Mouse (Mus musculus) frontal cortex, postnatal 36 days (tissue): Measurements from ENCODE around the gene Gm5458.
"Not testable (repeated sequence)": the region's sequence is repeated elsewhere in the genome, so short reads cannot be mapped to it uniquely, and the experiment has no call there.

Source experiments
- DNase-seq, 2 experiments: peaks; one replicate each; pipeline ENCODE4 v3.0.0; 2022; ENCODE audit warnings: low spot score in 2 of 2

Gm5458 gene

DNA sequence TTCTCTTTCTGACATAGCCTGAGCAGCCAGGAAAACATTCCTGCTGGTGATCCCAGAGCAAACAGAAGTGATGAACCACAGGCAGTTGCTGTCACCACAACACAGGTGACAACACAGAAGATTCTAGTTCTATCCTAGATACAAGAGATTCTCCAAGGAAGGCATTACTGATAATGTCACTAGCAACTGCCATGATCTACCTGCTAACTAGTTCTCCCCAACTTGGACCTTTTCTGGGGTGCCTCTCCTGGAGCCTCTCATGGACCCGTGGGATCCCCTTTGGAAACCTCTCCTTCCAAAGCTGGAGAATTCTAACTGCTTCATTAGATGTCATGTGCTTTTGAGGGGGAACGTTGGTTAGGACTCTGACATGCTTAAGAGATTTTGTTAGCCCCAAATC lies at the start of gene Gm5458:
TSS of gene Gm5458 (minus strand) at position 101 of the 400 bp plus-strand sequence.
- not testable (repeated sequence) for DNase-seq

DNA sequence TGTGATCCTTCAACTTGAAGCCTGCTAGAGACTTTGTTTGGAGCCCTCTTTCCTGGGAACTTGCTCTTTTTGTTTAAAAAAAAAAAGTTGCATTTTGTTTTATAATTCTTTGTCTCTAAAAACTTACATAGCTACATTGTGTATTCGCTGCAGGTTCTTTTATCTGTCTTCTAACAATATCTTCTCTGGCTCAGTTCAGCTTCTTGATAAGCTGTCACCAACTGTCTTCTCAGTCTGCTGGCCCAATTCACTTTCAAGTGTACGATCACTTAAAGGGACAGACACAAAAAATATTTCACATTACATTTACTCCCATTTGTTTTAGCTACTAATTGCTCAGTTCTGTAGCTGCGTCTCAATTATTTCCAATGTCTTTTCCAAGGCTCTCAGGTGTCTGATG lies 43.9 kb upstream of the Gm5458 start:
- DNase-seq: no peak

DNA sequence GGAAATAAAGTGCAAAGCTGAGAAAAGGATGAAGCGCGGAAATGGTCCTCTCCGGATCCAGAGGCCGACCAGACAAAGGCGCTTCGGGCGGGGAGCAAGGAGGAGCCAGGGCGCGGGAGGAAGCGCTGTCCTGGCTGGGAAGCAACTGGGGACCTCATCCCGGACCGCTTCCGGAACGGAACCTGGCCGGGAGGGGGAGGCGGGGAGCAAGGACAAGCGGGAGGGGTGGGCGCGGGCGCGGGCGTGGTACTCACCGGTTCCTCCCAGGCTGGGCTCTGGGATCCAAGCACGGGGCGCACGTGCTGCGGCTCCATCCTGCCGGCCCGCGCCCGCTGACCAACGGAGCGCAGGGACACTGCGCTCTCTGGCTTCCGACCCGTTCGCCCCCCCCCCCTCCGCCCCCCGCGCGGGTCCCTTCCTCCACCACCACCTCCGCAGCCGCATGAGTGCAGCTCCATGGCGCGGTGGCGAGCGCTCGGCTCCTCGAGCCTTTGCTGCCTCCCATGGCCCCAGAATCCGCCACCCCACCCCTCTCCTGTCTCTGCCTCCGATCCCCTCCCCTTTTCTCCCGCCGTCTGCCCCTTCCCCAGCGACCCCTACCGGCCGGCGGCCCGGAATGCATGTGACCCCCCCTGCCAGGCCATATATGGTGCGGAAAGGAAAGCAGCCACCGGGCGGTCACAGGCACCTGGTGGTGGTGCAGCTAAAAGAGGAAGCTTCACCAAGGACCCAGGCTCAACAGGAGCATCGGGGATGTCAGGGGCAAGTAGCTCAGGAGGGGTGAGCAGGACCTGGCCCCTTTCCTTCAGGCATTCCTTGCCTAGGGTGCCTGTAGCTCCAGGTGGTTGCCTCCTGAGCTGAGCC lies 17.3 kb downstream of the Gm5458 start, which contains the start of gene Gm2237:
TSS of gene Gm2237 (minus strand) at position 332 of the 864 bp plus-strand sequence.
- peak; percentile 7 to 20 for DNase-seq

DNA sequence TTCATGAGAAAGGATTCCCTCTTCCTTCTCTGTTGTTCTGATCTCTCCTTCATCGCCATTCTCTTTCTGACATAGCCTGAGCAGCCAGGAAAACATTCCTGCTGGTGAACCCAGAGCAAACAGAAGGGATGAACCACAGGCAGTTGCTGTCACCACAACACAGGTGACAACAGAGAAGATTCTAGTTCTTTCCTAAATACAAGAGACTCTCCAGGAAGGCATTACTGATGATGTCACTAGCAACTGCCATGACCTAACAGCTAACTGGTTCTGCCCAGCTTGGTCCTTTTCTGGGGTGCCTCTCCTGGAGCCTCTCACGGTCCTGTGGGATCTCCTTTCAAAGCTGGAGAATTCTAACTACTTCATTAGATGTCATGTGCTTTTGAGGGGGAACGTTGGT lies 52.5 kb downstream of the Gm5458 start, which contains the start of gene Gm2244:
TSS of gene Gm2244 (minus strand) at position 101 of the 400 bp plus-strand sequence.
- DNase-seq: not testable (repeated sequence)
